ENCODE assay signal across 8 mouse cellular contexts in the genomic region with DNA sequence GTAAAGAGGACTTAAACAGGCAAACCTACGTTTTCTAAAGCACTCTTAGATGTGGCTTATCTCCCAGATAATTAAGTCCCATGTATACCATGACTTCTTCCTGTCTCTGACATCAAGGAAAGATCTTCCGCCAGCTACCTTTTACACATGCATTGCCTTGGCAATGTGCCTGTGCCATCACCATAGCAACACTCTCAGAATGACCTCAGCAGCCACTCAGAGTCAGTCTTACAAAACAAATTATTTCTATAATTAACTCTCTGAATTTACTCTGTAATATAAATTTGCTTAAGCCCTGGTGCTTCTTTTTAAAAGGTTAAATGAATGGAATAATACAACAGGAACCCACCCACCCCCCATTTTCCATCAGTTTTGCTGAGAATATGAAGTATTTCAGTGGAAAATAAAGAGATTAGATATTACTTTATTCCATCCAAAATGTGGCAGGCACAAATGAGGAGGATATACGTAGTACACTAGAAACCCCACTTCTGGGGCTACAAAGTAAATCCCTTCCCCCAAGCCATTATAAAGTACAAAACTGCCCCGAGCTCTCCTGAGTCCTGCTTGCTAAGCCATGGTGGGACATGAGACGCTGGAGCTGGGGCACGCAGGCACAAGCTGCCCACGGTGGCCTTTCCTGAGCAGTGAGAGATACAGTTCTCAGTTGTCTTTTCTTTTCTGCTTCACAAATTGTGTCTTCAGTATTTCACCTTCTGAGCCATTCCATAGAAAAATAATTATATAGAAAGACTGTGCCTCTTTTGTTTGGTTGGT.
DNase-seq lines count a peak whose midpoint lies in the region; ATAC-seq and TF ChIP-seq lines count a peak whose summit lies in the region.

No protein-coding gene starts in this region.

- WGBS in hindbrain, embryonic 16.5 days, result 29% methylated on average over 7 of the region's 7 CpGs
- 45% methylated on average over 7 of the region's 7 CpGs for WGBS in neural tube, embryonic 13.5 days

- H3K36me3 ChIP-seq in hindbrain, embryonic 16.5 days (ENCODE audit: control insufficient read depth, insufficient read depth, low read length), result no peaks in the 10 kb centered on the region; the same call in 1 of the 2 replicates
- H3K36me3 ChIP-seq in neural tube, embryonic 13.5 days, result no peaks in the 10 kb centered on the region

- ATAC-seq in hindbrain, embryonic 16.5 days, result peak; percentile 63
- ATAC-seq in neural tube, embryonic 13.5 days (ENCODE audit: low read depth), result peak; percentile 75; the same call in 1 of the 2 replicates

- no peak overlapping the region for H3K9ac ChIP-seq in hindbrain, embryonic 16.5 days (ENCODE audit: low read depth, low read length)
- H3K9ac ChIP-seq in neural tube, embryonic 13.5 days, result no peak overlapping the region

- no peak overlapping the region for H3K27ac ChIP-seq in gastrocnemius, adult 2 months
- H3K27ac ChIP-seq in hindbrain, embryonic 16.5 days (ENCODE audit: low read depth, low read length), result no peak overlapping the region
- peak overlapping the region; percentile 54 for H3K27ac ChIP-seq in neural tube, embryonic 13.5 days (replicated peaks)

- H3K9me3 ChIP-seq in hindbrain, embryonic 16.5 days (ENCODE audit: control insufficient read depth, low read length), result no peaks in the 10 kb centered on the region
- no peaks in the 10 kb centered on the region for H3K9me3 ChIP-seq in neural tube, embryonic 13.5 days

- DNase-seq in gastrocnemius, adult 2 months, result peak; percentile 31
- DNase-seq in gastrocnemius, adult 8-10 months (ENCODE audit: low spot score in 2 of 2), result no peak
- DNase-seq in T-cell, adult 2 months (ENCODE audit: low spot score), result peak; percentile 42
- DNase-seq in cerebellum, postnatal 36 days, result peak; percentile 90 to 95
- DNase-seq in left cerebral cortex, postnatal 14 days (ENCODE audit: low spot score in 2 of 2), result peak; percentile 69 to 77
- peak; percentile 17 for DNase-seq in thymus, postnatal 4 days

- TF ChIP-seq CTCF in gastrocnemius, adult 2 months (IDR thresholded peaks at IDR 0.05), result no peak

- peaks cover 24% of the 10 kb centered on the region for H3K4me1 ChIP-seq in hindbrain, embryonic 16.5 days (ENCODE audit: control insufficient read depth, insufficient read depth, low read depth, low read length)
- peaks cover 53% of the 10 kb centered on the region for H3K4me1 ChIP-seq in neural tube, embryonic 13.5 days (replicated peaks)

- no peak overlapping the region for H3K4me3 ChIP-seq in gastrocnemius, adult 2 months
- no peak overlapping the region for H3K4me3 ChIP-seq in hindbrain, embryonic 16.5 days (ENCODE audit: low read length)
- H3K4me3 ChIP-seq in neural tube, embryonic 13.5 days, result no peak overlapping the region

- H3K27me3 ChIP-seq in hindbrain, embryonic 16.5 days (replicated peaks; ENCODE audit: control insufficient read depth, insufficient read depth, low read length), result no peaks in the 10 kb centered on the region
- no peaks in the 10 kb centered on the region for H3K27me3 ChIP-seq in neural tube, embryonic 13.5 days

- intact Hi-C loops in gastrocnemius, adult 2 months (cut with DNase I), result no loop called here
- intact Hi-C loops in left cerebral cortex, postnatal 14 days (cut with DNase I), result loop anchor here (10.0 kb wide), 1 partner anchor 193 kb away; the partner anchor contains the start of gene Gnaq

- no peak overlapping the region for H3K4me2 ChIP-seq in hindbrain, embryonic 16.5 days (ENCODE audit: low read length)
- no peak overlapping the region for H3K4me2 ChIP-seq in neural tube, embryonic 13.5 days

Comparison
In these comparisons a context has a peak if more than half of its experiments do, and no peak if none do; other contexts are left out.
1. DNase-seq: peak in gastrocnemius, adult 2 months (single experiment), T-cell, adult 2 months (single experiment), cerebellum, postnatal 36 days (2 of 2), left cerebral cortex, postnatal 14 days (2 of 2) and thymus, postnatal 4 days (single experiment); none in gastrocnemius, adult 8-10 months (0 of 2).